Mouse (Mus musculus) layer of hippocampus, adult 18-20 months (tissue): ENCODE results near the gene Olfr961. TPM values are rescaled to one million over a fixed set of nuclear protein-coding genes. Genes with fewer than 3 reads are reported as not detected.

Experiments used
- total RNA-seq, 2 experiments: library from RNA; stranded (reverse); gene quantifications; 2 replicates each; pipeline ENCODE4 v1.2.3; 2021

The Olfr961 gene
- total RNA-seq, 2 experiments from 2014 or later, result not detected

Other genes with a start within 250 kb of the Olfr961 start
- gene Olfr952, start 217.9 kb upstream of the Olfr961 start, total RNA-seq, result not detected
- not detected for gene Olfr954, start 188.4 kb upstream of the Olfr961 start, total RNA-seq
- gene Olfr955, start 173.1 kb upstream of the Olfr961 start, total RNA-seq, result not detected
- gene Olfr44, start 151.1 kb upstream of the Olfr961 start, total RNA-seq, result not detected
- gene Olfr957, start 129.3 kb upstream of the Olfr961 start, total RNA-seq, result not detected
- gene Olfr958, start 91.0 kb upstream of the Olfr961 start, total RNA-seq, result not detected
- gene Olfr959, start 69.5 kb upstream of the Olfr961 start, total RNA-seq, result not detected
- 1 to 10 TPM; 4.5 to 5.5 TPM for gene AW551984, start 40.7 kb upstream of the Olfr961 start, total RNA-seq
- gene Olfr148, start 34.4 kb upstream of the Olfr961 start, total RNA-seq, result not detected
- gene Olfr960, start 23.7 kb upstream of the Olfr961 start, total RNA-seq, result not detected
- not detected for gene Olfr963, start 22.1 kb downstream of the Olfr961 start, total RNA-seq
- not detected for gene Olfr149, start 62.0 kb downstream of the Olfr961 start, total RNA-seq
- gene Olfr965, start 66.3 kb downstream of the Olfr961 start, total RNA-seq, result not detected
- gene Olfr150, start 85.9 kb downstream of the Olfr961 start, total RNA-seq, result not detected
- not detected for gene Olfr967, start 101.2 kb downstream of the Olfr961 start, total RNA-seq
- not detected for gene Olfr968, start 138.2 kb downstream of the Olfr961 start, total RNA-seq
- not detected for gene Olfr969, start 145.9 kb downstream of the Olfr961 start, total RNA-seq
- gene Olfr970, start 163.8 kb downstream of the Olfr961 start, total RNA-seq, result not detected
- not detected for gene Olfr971, start 191.8 kb downstream of the Olfr961 start, total RNA-seq
- gene Olfr972, start 221.3 kb downstream of the Olfr961 start, total RNA-seq, result not detected